Mouse (Mus musculus) large intestine, adult 2 months (tissue): ENCODE results near the gene Fth1. TPM values are rescaled to one million over a fixed set of nuclear protein-coding genes. Genes with fewer than 3 reads are reported as not detected.
"Not testable (repeated sequence)": the region's sequence is repeated elsewhere in the genome, so short reads cannot be mapped to it uniquely, and the experiment has no call there.

Experiments used
- DNase-seq: peaks from one replicate; pipeline ENCODE4 v3.0.0-alpha.2; 2012; ENCODE audit warnings: low read depth, low spot score
- WGBS: fragments of 180-500 bp; shearing (Covaris S2); methylation state at CpG from one replicate; pipeline ENCODE4 v1.1.7; 2018; 5-methylcytosine and 5-hydroxymethylcytosine counted together
- polyA plus RNA-seq: library from polyadenylated mRNA; depleted of rRNA; stranded (reverse); fragments of >200 nt; gene quantifications from 2 replicates; pipeline ENCODE4 v1.2.3, GENCODE M21; 2012; rRNA removed

The Fth1 gene
- polyA plus RNA-seq: 1,893 and 2,842 TPM in 2 replicates

- no peak for DNase-seq
- 90% methylated on average over 4 of the region's 4 CpGs for WGBS
Observed at GRCm38 (mm10) chr19:9980258-9980657, at the start of gene Fth1. Fth1 (plus strand) TSS chr19:9980598.

GRCm38 (mm10) chr19:9931167-9931607 is 49.2 kb upstream of the Fth1 start:
- DNase-seq: not testable (repeated sequence)
- 38% methylated on average over 2 of the region's 2 CpGs for WGBS

- 82% methylated on average over 2 of the region's 2 CpGs for WGBS
- DNase-seq: no peak
Observed at GRCm38 (mm10) chr19:9933908-9934307, 46.5 kb upstream of the Fth1 start.

- DNase-seq: no peak
- 76% methylated on average over 5 of the region's 5 CpGs for WGBS
Observed at GRCm38 (mm10) chr19:9936579-9936978, 43.8 kb upstream of the Fth1 start.

GRCm38 (mm10) chr19:9937428-9937827 is 43.0 kb upstream of the Fth1 start:
- WGBS: 82% methylated on average over 5 of the region's 5 CpGs
- no peak for DNase-seq

GRCm38 (mm10) chr19:9938156-9938823 is 42.1 kb upstream of the Fth1 start:
- no peak for DNase-seq
- 58% methylated on average over 6 of the region's 6 CpGs for WGBS

GRCm38 (mm10) chr19:9938824-9939303 is 41.5 kb upstream of the Fth1 start:
- DNase-seq: no peak
- WGBS: 63% methylated on average over 13 of the region's 13 CpGs

- 84% methylated on average over 7 of the region's 7 CpGs for WGBS
- DNase-seq: no peak
Observed at GRCm38 (mm10) chr19:9939841-9940240, 40.6 kb upstream of the Fth1 start.

GRCm38 (mm10) chr19:9940903-9941302 is 39.5 kb upstream of the Fth1 start:
- WGBS: 62% methylated on average over 4 of the region's 4 CpGs
- no peak for DNase-seq

GRCm38 (mm10) chr19:9941809-9942208 is 38.6 kb upstream of the Fth1 start:
- WGBS: 35% methylated on average over 1 of the region's 1 CpGs
- no peak for DNase-seq

- WGBS: 39% methylated on average over 10 of the region's 10 CpGs
- no peak for DNase-seq
Observed at GRCm38 (mm10) chr19:9942539-9943533, 37.6 kb upstream of the Fth1 start.

GRCm38 (mm10) chr19:9945800-9946564 is 34.4 kb upstream of the Fth1 start:
- no peak for DNase-seq
- 83% methylated on average over 8 of the region's 8 CpGs for WGBS

- 60% methylated on average over 3 of the region's 3 CpGs for WGBS
- DNase-seq: no peak
Observed at GRCm38 (mm10) chr19:9946986-9947385, 33.4 kb upstream of the Fth1 start.

GRCm38 (mm10) chr19:9952390-9952789 is 28.0 kb upstream of the Fth1 start:
- no peak for DNase-seq
- 71% methylated on average over 3 of the region's 3 CpGs for WGBS

GRCm38 (mm10) chr19:9952912-9953311 is 27.5 kb upstream of the Fth1 start:
- DNase-seq: no peak
- 87% methylated on average over 3 of the region's 3 CpGs for WGBS

- DNase-seq: no peak
Observed at GRCm38 (mm10) chr19:9954055-9954810, 26.2 kb upstream of the Fth1 start.

GRCm38 (mm10) chr19:9954811-9955202 is 25.6 kb upstream of the Fth1 start:
- 24% methylated on average over 5 of the region's 5 CpGs for WGBS
- DNase-seq: no peak

More at GRCm38 (mm10) chr19:9954055-9954810, 26.2 kb upstream of the Fth1 start:
- 8% methylated on average over 7 of the region's 7 CpGs for WGBS

- WGBS: 80% methylated on average over 1 of the region's 1 CpGs
Observed at GRCm38 (mm10) chr19:9955438-9955837, 25.0 kb upstream of the Fth1 start.

More at GRCm38 (mm10) chr19:9955438-9955837, 25.0 kb upstream of the Fth1 start:
- no peak for DNase-seq
